Mouse (Mus musculus): ENCODE results near the gene Slc7a7.
"Not testable (repeated sequence)": the region's sequence is repeated elsewhere in the genome, so short reads cannot be mapped to it uniquely, and the experiment has no call there.

The Slc7a7 gene

GRCm38 (mm10) chr14:54370595-54370994 is 47.0 kb downstream of the Slc7a7 start:
- no peak for DNase-seq

- no peak for DNase-seq
Observed at GRCm38 (mm10) chr14:54369372-54369771, 48.2 kb downstream of the Slc7a7 start.

DNA sequence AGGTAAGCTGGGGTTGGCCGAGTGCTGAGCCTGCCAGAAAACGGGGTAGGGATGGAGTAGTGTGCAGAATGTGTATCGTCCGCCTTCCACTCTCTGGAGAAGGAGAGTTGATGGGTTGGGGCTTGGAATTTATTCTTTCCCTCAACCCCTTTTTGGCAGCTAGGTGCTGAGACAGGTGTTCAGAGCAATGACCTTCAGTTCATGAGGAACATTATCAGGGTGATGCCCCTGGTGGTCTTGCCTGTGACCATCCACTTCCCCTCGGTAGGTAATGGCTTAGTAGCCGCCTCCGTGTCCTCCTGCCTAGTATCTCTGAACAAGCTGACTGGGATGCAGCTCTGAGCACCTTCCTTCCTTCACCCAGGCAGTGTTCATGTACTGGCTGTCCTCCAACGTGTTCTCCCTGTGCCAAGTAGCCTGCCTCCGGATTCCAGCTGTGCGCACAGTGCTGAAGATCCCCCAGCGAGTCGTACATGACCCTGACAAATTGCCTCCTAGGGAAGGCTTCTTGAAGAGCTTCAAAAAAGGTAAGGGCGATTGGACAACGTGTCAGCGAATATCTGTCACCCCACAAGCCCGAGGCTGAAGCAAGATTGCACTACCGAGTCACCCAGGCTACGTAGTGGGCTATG is 50.0 kb downstream of the Slc7a7 start:
- no peak for DNase-seq

DNA sequence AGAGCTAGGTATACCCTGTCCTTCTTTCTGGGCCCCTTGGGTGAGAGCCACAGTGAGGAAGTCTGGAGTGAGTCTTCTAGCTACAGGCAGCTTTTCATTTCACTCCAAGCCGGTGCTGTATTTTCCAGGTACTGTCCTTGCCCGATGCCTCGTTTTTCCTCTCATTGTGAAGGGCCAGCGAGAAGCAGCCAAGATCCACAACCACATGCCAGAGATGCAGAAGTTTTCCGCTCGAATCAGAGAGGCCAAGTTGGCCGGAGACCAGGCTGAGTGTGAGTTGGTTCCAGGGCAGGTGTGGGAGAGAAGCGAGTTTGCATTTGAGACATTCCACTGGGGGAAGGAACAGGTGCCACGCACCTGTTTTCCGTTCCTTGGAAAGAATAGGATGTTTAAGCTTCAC is 51.0 kb downstream of the Slc7a7 start:
- DNase-seq, result no peak

DNA sequence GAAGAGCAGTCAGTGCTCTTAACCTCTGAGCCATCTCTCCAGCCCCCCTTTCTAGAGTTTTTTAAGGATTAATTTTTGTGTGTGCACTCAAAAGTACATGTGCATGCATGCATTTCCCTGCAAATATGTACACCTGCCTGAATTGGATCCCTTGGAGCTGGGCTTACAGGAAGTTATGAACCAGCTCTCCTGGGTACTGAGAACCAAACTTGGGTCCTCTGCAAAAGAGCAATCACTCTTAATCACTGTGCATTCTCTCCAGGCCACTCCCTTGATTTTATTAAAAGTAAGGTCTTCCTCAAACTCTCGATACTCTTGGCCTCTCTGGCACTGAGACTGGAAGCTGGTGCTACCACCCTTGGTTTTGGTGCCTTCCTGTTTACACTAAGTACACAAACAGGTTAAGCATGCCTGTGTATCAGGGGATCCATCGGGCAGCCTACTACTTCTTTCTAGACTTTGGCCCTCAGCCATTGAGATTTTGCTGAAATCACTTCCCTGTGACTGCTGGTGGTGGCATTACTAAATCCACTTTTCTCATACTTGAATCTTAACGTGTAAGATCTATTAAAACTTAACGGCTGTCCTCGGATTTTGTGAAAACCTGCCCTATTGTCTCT is 52.4 kb downstream of the Slc7a7 start:
- no peak for DNase-seq

DNA sequence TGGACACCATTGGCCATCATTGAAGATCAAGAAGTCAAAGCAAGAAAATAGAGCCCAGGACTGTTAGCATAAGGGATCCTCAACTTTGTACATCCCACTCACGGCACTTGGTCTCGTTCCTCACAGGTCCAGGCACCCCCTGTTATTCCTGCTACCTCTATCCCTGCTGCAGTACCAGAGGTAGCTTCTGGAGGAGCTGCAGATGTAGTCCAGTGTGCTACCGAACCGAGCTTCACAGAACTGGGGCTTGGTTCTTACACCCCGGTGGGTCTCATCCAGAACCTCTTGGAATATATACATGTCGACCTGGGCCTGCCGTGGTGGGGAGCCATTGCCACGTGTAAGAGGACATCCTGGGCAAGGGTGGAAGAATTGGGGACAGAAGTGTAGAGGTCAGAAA is 54.4 kb downstream of the Slc7a7 start:
- no peak for DNase-seq

GRCm38 (mm10) chr14:54360577-54361340 is 56.8 kb downstream of the Slc7a7 start, which contains the start of gene Oxa1l:
Gene Oxa1l, plus strand, starts transcription at chr14:54360834.
- DNase-seq, result peak; percentile 97

DNA sequence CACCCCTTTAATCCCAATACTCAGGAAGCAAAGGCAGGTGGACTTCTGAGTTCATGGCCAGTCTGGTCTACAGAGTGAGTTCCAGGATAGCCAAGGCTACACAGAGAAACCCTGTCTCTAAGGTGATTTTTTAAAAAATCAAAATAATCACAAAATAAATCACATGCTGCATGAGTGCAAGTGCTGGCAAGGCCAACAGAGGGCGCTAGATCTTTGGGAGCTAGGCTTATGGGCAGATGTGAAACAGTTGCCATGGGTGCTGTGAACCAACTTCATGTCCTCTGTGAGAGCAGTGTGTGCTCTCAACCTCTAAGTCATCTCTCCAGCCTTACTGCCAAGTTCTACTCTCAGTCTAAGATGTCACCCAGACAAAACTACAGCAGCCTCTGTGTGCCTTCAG is 63.2 kb downstream of the Slc7a7 start:
- DNase-seq, result no peak

DNA sequence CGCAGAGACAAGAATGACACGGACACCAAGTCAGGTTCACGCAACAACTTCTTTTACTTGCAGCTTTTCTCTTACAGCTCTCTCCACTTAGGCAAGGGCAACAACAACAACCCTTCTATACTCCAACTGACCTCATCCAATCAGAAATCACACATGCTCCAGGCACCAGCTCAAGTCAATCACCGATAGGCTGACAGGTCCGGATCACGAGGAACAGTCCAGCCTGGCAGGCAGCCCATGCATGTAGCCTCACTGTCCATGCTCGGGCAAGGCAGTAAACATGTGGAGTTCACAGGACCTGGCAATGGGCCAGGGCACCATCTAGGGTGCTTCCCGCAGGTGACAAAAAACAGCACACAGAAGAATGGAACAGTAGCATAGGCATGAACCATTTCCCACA is 65.3 kb downstream of the Slc7a7 start:
- no peak for DNase-seq

DNA sequence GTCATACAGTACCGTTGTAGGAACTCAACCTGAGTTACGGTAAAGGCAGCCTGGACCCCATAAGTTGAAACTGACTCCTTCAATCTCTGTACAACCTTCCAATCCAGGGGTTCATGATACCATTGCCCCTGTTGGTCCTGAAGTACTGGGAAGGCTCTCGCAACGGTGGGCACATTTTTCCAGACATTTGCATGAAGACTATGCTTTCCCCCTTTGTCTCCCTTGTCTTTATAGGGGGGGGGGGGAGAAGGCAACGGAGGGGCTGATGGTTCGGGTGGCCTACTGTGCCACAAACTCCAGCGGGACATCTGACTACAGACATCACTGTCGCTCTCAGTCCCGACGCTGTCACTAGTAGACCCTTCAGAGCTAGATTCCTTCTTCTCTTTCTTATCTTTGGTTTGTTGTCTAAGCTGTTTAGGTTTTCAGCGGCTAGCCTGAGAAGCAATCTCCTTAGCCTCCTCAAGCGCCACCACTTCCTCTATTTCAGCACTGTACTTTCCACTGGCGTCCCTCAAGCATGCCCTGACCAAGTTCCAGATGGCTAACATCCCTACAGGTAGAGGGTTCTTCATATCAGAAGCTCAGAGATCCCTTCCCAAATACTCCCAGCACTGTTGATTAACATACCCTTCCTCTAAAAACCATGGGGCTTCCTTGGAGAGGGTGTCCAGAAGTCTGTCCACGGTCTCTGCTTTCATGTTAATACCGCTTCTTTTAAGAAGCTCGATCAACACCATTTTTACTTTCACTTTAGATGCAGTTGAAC is 66.6 kb downstream of the Slc7a7 start:
- DNase-seq, result not testable (repeated sequence)

DNA sequence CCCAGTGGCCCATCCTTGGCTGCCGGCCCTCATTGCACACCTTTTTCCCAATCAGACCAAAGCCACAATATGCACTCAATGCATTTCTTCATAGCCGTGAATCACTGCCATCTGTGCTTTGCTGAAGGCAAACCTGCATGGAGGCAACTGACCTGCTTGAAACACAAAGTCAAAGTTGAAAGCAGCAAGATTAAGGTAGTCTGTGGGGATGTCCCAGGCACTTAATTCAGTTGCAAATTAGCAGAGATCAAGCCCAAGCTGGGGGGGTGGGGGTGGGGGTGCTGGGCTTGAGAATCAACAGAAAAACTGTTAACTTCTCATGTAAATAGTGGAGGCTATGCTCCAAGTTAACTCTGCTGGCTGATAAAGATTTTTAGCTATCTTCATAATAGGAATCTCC is 75.8 kb downstream of the Slc7a7 start:
- DNase-seq, result not testable (repeated sequence)

DNA sequence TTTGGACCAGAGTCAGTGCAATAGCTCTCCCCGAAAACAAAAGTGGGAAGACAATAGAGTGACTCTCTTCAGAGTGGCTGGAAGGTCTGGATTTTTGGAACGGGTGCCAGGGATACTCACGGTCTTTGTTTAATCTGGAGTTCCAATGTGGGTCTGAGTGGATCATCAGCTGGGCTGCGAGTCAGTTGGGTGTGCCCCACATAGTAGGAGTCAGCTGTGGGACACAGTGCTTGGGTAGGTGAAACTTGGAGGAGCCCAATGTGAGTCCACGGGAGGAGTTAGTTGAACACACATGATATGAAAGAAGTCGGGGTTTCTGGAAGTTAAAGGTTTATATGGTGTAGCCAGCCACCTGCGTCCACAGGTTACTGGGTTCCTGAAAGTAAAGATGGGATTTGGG is 76.7 kb downstream of the Slc7a7 start:
- no peak for DNase-seq

GRCm38 (mm10) chr14:54333452-54334189 is 84.0 kb downstream of the Slc7a7 start:
- peak; percentile 63 for DNase-seq

DNA sequence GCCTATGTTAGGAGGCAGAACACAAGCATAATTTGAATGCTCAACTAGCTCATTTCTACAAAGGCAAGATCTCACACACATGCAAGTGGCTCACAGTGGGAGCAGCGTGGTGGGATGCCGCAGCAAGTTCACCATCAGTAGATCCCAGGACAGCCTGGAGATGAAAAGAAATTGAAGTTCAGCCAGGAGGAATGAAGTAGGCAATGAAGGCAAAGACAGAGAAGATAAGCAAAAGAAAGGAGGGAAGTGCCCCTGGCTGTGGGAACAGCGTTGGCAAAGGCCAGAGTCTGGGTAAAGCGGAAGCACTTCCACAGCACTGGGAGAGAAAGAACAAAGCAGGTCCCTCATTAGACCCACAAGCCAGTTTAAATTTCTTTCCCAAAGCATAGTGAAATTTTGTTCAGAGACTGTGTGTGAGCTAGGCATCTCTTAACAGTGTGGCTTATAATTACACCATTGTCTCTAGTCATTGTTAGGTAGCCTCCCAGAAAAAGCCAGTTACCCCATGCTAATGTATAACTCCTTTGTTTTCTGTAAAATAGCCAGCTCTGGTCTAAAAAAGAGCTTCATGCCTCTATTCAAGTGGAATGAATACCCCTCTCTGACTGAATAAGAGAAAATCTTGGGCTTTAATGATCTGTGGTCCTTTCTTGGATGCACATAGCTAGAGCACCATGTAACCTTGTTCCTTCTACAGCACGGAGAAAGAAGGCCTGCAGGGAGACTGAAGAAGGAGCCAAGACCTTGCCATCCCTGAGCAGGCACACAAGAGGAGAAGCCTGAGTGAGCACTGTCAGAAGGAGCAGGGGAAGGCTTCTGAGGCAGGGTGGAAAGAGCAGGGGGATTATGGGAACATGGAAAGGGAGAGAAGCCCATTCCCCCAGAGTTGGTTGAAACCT is 85.2 kb downstream of the Slc7a7 start:
- DNase-seq, result no peak

GRCm38 (mm10) chr14:54331178-54331577 is 86.4 kb downstream of the Slc7a7 start:
- DNase-seq, result no peak

DNA sequence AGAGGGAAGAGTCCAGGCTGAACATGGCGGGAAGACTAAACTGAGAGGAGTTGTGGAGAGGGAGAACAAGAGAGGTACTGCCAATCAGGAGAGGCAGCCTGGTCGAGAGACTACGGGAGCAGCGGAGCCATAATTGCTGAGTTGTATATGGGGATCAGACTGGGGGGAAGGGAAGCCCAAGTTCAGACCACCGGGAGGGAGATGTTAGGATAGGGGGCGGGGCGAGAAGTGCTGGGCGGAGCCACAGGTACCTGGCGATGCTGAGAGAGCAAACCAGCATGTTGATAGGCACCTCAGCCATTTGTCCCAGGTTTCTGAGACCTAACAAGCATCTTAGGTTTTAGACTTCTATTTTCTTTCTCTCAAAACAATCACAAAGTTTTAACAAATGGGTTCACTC is 88.4 kb downstream of the Slc7a7 start:
- no peak for DNase-seq

DNA sequence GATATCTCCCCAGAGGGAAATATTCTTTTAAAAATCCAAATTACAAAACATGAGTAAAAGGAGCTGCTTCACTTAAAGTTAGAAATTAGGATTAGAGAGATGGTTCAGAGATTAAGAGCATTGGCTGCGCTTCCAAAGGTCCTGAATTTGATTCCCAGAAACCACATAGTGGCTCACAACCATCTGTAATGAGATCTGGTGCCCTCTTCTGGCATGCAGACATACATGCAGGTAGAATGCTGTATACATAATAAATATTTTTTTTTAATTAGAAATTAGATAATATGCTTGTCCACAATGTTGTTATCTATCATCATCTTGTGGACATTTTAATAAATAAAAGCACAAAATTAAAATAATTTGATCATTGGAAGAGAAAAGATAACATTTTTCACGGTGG is 89.0 kb downstream of the Slc7a7 start:
- DNase-seq, result no peak

- DNase-seq, result no peak
Observed at GRCm38 (mm10) chr14:54324486-54324885, 93.1 kb downstream of the Slc7a7 start.

- DNase-seq, result no peak
Observed at GRCm38 (mm10) chr14:54321556-54322376, 95.8 kb downstream of the Slc7a7 start.

All from kidney, postnatal 10 days (tissue).